Mouse (Mus musculus): Measurements from ENCODE around the gene Acsl6. TPM values are rescaled to one million over a fixed set of nuclear protein-coding genes. Genes with fewer than 3 reads are reported as not detected.

Acsl6 gene
- polyA plus RNA-seq, 2 experiments from 2014 or later, result not detected

- ATAC-seq, result no peak
Observed at GRCm38 (mm10) chr11:54307139-54307816, 3.7 kb downstream of the Acsl6 start.

GRCm38 (mm10) chr11:54310588-54310987, 7.0 kb downstream of the Acsl6 start:
- no peak for ATAC-seq

GRCm38 (mm10) chr11:54312021-54312420, 8.4 kb downstream of the Acsl6 start:
- ATAC-seq, result no peak

- no peak for ATAC-seq
Observed at GRCm38 (mm10) chr11:54312603-54313002, 9.0 kb downstream of the Acsl6 start.

GRCm38 (mm10) chr11:54313391-54314360, 10.1 kb downstream of the Acsl6 start:
- no peak for ATAC-seq

- ATAC-seq, result no peak
Observed at GRCm38 (mm10) chr11:54314740-54315139, 11.1 kb downstream of the Acsl6 start.

- ATAC-seq, result no peak
Observed at GRCm38 (mm10) chr11:54315336-54315735, 11.7 kb downstream of the Acsl6 start.

GRCm38 (mm10) chr11:54317361-54317760, 13.8 kb downstream of the Acsl6 start:
- no peak for ATAC-seq

- ATAC-seq, result no peak
Observed at GRCm38 (mm10) chr11:54317795-54318194, 14.2 kb downstream of the Acsl6 start.

- no peak for ATAC-seq
Observed at GRCm38 (mm10) chr11:54321802-54322532, 18.4 kb downstream of the Acsl6 start.

GRCm38 (mm10) chr11:54331463-54332183, 28.0 kb downstream of the Acsl6 start:
- ATAC-seq, result no peak

- no peak for ATAC-seq
Observed at GRCm38 (mm10) chr11:54336165-54336707, 32.6 kb downstream of the Acsl6 start.

- ATAC-seq, result no peak
Observed at GRCm38 (mm10) chr11:54343703-54344102, 40.1 kb downstream of the Acsl6 start.

GRCm38 (mm10) chr11:54351704-54352103, 48.1 kb downstream of the Acsl6 start:
- ATAC-seq, result no peak

- ATAC-seq, result no peak
Observed at GRCm38 (mm10) chr11:54353121-54353576, 49.6 kb downstream of the Acsl6 start.

- ATAC-seq, result no peak
Observed at GRCm38 (mm10) chr11:54354595-54355563, 51.3 kb downstream of the Acsl6 start.

- no peak for ATAC-seq
Observed at GRCm38 (mm10) chr11:54355564-54355955, 52.0 kb downstream of the Acsl6 start.

- no peak for ATAC-seq
Observed at GRCm38 (mm10) chr11:54356676-54357075, 53.1 kb downstream of the Acsl6 start.

GRCm38 (mm10) chr11:54372553-54372952, 69.0 kb downstream of the Acsl6 start:
- ATAC-seq, result no peak

GRCm38 (mm10) chr11:54390386-54390785, 86.8 kb downstream of the Acsl6 start:
- no peak for ATAC-seq

GRCm38 (mm10) chr11:54391326-54391725, 87.7 kb downstream of the Acsl6 start:
- no peak for ATAC-seq
